Mouse (Mus musculus) thymus, adult 18-20 months (tissue): Measurements from ENCODE around the gene Ifi208.
"Not testable (repeated sequence)": the region's sequence is repeated elsewhere in the genome, so short reads cannot be mapped to it uniquely, and the experiment has no call there.

ENCODE experiments used
- DNase-seq, 2 experiments: peaks; one replicate each; pipeline ENCODE4 v3.0.0; 2022; ENCODE audit warnings: mixed read lengths in 2 of 2

The Ifi208 gene

GRCm38 (mm10) chr1:173673458-173674097 is at the start of gene Ifi208:
Ifi208 (plus strand) TSS chr1:173673675.
- DNase-seq = peak in 1 of 2 experiments; percentile 16

GRCm38 (mm10) chr1:173624052-173624451 is 49.4 kb upstream of the Ifi208 start:
- DNase-seq = no peak

DNA sequence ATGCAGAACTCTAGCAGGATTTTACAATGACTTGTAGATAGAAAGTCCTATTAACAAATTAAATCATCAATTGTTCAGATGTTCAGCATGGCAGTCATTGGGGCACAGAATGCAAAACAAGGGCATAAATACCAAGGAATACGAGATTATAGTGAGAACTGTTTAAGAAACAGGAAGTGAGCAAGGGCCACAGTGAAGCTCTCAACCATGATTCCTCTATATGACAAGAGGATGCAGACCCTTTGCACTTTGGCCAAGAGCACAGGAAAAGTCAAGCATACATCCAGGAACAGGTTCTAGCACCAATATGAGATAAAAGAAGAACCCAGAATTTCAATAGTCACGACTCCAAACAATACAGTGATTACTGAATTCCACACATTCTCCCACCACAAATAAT is 46.8 kb upstream of the Ifi208 start:
- no peak for DNase-seq

DNA sequence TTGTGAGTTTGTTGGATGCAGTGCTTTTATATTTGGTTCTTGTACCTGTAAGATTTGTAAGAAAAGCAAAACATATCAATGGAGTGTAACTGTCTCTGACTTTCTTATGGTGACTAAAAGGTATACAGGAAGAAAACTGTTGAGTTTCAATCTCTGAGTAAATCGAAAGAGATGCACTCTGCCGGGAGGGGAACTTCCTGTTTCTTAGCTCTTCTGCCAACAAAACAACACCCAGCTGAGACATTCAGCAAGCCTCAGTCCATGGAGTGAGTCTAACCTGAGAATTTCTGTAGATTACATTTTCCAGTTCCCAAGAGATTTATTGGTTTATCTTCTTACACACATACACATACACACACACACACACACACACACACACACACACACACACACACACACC is 42.9 kb upstream of the Ifi208 start, which contains the start of gene Ifi209:
Ifi209 (plus strand) TSS at position 296 of the 400 bp plus-strand sequence.
- DNase-seq = peak in 1 of 2 experiments; percentile 42

- DNase-seq = no peak
These were observed 39.4 kb upstream of the Ifi208 start for GRCm38 (mm10) chr1:173633969-173634645.

GRCm38 (mm10) chr1:173645393-173645792 is 28.1 kb upstream of the Ifi208 start:
- no peak for DNase-seq

- no peak for DNase-seq
These were observed 15.5 kb upstream of the Ifi208 start for GRCm38 (mm10) chr1:173657973-173658372.

DNA sequence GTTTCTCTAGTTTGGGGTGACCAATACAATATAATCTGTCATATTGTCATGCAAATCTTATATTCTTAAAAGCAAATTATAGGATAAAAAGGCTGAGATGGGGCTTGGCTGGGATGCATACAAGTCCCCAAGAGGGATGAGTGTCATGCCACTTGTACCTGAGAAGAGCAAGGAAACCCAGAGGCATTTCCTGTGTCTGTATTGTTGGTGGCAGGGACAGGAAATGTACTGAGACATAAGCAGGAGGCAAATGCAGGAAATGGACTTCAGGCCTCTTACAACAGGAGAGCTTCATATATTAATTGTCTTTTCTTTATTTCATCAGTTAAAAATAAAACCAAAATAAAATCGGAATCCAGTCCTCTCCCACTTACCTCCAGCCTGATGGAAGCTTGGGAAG is 5.1 kb downstream of the Ifi208 start:
- peak in 1 of 2 experiments; percentile 20 for DNase-seq

- DNase-seq = no peak
These were observed 20.8 kb downstream of the Ifi208 start for GRCm38 (mm10) chr1:173694270-173694669.

- no peak for DNase-seq
These were observed 59.7 kb downstream of the Ifi208 start for GRCm38 (mm10) chr1:173733219-173733618.

DNA sequence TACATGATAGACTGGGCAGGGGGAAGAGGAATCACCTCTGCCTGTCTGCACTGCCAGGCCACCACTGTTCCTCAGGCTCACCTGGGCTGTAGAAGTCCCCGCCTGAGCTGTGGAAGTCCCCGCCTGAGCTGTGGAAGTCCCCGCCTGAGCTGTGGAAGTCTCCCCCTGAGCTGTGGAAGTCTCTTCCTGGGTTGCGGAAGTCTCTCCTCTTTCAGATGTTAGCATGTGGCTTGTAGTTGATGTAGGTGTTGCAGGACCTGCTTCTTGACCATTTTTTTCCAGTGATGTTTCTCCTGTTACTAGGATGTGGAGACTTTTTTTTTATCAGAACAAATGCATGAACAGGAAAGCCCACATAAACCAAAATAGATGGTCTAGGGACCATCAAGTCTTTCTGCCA is 61.5 kb downstream of the Ifi208 start:
- not testable (repeated sequence) for DNase-seq

DNA sequence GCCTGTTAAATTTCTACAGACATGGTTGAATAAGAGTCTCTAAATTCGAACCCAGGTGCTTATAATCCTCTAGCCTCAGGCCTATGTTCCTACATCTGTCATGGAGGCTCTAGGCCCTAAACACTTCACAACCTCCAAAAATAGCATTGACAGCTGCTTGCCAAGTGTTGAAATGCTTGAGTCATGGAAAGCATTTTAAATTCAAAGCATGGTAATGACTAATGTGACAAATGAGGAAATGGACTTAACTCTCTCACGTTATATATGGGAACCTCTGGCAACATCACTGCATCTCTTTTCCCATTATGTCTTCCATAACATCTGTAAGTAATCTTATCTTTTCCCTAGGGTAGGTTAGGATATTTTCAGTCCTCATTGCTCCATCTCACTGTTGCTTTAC is 63.5 kb downstream of the Ifi208 start:
- DNase-seq = no peak

DNA sequence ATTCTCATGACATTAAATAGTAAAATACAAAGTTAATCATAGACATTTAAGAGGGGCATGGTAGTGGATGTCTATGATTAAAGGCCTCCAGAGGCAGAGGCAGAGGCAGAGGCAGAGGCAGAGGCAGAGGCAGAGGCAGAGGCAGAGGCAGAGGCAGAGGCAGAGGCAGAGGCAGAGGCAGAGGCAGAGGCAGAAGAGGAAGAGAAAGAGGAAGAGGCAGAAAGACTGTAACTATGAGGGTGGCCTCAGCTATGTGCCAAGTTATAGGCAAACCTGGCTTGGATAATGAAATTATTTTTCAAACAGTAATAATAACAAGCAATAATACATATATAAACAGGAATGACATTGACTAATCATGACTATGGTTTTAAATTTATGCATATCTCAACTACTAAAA is 67.1 kb downstream of the Ifi208 start:
- no peak for DNase-seq

DNA sequence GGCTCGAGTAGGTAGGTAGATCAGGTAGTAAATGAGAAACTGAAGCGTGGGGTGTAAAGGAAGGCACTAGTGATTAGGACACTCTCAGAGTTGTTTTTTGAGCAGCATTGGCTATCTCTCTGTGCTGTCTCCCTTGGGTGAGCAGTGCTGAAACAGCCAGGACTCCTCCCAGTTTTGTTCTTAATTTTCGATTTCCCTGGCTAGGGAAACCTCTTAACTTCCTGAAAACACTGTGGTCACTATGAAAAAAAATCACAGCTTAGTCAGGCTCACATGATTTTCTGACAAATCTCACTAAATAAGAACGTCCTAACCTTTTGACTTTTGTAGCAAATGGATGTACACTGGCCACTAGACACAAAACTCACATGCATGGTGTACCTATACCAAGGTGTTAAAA is 68.2 kb downstream of the Ifi208 start, which contains the start of gene Ifi207:
Ifi207 (minus strand) TSS at position 92 of the 400 bp plus-strand sequence.
- DNase-seq = no peak

GRCm38 (mm10) chr1:173742262-173742661 is 68.8 kb downstream of the Ifi208 start:
- DNase-seq = no peak
